Mouse (Mus musculus): ENCODE measurements around the gene Gm37240.

Gm37240 gene

GRCm38 (mm10) chr3:85214926-85215325 is 672.4 kb downstream of the Gm37240 start:
- no peak for DNase-seq

DNA sequence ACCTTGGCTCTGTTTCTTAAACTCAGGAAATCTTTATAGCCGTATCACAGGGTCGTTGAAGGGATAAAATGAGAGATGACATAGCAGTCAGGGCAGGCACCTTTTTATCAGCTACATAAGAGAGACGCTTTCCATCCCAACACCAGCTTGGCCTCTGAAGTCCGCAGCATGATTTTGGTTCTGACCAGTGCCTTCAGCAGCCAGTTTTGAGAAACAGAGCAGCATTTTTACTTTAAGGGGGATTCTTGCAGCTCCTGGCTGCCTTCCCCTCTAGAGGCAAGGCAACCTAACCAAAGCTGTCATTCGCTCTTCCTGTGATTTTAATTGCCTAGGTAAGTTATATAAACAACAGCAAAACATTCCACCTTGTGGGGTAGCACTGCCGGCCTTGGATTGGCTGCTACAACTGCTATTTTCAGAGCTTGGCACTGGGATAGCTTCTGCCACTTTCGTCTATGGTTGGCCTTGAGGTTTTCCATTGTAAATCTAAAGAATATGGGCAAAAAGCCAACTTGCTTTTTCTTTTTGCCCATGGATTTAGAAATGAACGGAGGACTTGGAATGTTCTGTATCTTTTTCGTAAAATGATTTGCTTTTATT is 674.5 kb downstream of the Gm37240 start:
- DNase-seq = no peak

DNA sequence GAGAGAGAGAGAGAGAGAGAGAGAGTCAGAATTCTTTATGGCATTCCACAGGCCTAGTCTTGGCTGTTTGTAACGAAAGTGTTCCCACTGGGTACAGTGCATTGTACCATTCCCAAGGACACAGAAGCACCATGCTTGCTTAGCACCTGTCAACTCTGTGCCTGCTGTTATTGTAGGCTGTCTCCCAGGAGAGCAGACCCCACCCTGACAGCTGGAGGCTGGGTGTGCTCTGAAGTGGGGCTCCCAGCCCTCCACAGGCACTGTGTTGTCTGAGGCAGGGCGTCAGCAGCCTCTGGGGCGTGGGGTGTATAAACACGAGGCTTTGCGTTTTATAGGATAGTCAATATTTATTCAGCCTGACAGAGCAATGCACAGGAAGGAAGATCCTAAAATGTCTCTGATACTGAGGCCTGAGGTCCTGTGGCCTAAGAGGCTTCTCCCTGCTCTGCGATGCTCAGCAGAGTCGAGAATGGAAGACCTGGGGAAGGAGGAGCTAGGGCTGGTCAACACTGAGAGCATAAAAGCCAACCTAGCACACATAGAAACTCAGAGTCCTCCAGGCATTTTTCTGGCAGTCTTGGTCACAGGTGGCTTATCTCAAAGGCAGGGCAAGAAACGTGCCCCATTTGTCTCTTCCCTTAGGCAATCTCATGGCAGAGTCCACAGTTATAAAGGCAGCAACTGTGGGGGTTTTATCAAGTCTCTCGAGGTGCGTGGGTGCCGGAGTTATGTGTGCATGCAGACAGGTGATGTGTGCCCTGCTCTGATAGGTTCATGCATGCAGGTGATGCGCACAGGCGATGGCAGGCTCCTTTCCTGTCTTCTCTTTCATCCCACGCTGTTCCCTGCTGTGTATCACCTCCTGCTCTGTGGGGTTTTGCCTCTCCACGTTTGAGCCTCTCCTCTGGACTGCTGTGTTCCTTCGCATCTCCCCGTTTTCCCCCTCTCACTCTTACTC is 677.2 kb downstream of the Gm37240 start:
- no peak for DNase-seq

GRCm38 (mm10) chr3:85206475-85206874 is 680.8 kb downstream of the Gm37240 start:
- DNase-seq = no peak

GRCm38 (mm10) chr3:85205911-85206310 is 681.4 kb downstream of the Gm37240 start:
- no peak for DNase-seq

DNA sequence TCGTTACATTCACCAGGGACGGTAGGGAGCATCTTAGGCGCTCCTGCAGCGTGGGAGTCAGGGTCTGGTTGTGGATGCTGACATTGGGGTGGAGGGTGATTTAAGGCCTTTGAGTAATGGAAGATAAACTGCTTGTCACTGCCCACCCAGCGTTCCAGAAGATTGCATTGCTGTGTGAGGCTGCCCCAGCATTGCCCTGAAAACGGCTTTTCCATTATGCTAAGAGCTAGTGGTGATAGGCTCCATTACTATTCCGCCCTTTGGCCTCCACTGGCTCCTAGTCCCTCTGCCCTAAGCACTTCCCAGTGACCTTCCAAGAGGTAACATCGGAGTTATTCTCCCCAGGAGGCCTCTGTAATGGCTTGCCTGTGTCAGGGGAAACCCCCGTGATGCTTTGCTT is 683.7 kb downstream of the Gm37240 start:
- DNase-seq = no peak

DNA sequence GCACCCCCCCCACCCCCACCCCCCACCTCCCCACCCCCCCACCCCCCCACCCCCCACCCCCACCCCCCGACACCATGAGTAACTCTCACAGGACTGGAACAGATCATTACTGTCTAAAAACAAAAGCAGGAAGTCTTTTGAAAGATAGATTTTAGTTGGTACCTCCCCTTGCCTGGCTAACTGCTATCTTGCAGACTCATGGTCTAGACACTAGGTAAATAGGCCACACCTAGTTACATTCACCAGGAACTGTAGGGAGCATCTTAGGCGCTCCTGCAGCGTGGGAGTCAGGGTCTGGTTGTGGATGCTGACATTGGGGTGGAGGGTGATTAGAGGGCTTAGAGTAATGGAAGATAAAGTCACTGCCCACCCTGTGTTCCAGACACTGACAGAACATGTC is 684.6 kb downstream of the Gm37240 start:
- DNase-seq = no peak

DNA sequence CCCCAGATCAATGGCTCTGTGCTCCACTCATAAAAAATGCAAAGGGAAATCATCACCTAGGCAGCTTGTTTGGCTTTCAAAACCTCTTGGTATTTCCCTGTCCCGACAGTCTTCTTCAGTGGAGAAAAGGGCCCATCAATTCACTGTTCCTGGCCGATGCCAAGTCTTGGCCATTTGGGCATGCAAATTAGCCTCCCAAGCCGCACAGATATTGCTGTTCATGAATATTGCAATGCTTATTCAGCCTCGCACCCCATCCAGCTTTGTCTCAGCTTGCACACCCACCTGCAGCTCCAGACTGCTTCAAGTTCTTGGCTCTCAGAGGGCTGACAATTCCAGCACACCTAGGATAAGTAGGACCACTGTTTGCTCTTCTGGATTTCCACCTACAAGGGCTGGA is 685.5 kb downstream of the Gm37240 start:
- DNase-seq = no peak

GRCm38 (mm10) chr3:85198496-85198895 is 688.8 kb downstream of the Gm37240 start:
- DNase-seq = no peak

DNA sequence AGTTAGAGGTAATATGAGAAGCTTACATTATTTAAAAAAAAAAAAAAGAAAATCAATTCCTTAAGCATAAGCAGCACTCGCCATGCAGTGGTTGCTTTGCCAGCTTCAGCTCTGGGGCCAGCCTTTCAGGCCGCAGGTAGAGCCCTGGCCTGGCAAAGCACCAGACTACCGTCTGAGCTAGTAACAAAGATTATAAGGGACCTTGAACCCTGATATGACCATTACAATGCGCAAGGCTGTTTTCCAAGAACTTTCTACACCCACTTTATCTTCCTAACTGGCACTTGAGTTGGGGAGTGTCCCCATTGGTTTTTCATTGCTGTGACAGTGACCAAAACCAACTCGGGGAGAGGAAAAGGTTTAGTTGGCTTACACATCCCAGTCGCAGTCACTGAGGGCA is 690.2 kb downstream of the Gm37240 start:
- no peak for DNase-seq

- no peak for DNase-seq
These were observed 690.7 kb downstream of the Gm37240 start for GRCm38 (mm10) chr3:85196591-85196990.

DNA sequence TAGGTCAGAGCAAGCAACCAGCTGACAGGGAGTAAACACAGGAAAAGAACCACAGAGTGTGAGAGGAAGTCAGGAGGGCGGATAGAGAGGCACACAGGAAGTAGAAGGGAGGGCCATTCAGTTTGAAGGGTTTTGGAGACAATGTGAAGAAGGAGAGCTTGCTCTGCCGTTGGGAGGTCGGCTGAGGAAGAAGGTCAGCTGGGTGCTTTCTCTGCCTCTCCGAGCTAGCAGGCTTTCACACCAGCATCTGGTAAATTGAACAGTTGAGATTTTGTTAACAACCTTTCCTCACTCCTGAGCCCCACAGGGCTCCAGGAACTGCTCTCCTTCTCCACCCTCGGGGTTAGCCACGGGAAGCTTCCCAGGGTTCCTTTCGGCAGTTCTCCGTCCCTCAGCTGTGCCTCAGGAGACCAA is 692.2 kb downstream of the Gm37240 start:
- DNase-seq = peak in 1 of 2 experiments; percentile 16

- no peak for DNase-seq
These were observed 697.5 kb downstream of the Gm37240 start for GRCm38 (mm10) chr3:85189791-85190190.

DNA sequence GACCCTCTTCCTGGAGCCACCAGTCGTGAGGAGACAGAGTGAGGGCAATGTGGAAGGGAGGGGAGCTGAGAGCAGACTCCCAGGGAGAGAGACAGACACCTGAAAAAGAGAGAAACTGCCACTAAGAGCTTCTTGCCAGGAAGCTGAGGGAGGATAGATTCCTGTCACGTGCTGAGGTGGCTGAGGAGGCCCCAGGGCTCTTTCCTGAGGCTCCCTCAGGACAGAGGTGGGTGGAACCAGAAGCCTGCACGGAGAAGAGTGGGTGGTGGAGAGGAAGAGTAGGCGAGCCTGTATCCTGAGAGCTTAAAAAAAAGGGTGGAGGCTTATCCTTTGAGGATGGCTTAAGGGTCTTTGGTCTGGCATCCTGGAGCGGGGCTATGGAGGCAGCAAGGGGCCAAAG is 699.0 kb downstream of the Gm37240 start:
- DNase-seq = no peak

DNA sequence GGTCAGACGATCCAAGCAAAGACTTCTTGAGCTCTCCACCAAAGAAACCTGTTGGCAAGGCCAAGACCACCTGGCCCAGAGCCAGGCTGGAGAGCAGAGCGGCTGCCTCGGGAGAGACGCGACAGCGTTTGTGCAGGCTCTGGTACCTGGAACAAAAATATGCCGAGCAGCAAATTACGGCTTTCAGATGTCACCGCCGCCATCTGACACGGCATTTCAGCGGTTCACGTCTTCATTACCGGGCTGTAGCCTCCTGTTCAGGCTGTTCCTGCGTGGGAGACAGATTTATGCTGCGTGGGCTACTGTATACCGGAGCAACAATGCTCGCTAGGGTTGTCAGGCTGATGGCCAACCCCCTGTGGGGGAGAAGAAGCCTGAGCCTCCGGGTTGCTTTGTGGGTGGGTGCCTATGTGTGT is 700.6 kb downstream of the Gm37240 start:
- peak; percentile 9 to 39 for DNase-seq

DNA sequence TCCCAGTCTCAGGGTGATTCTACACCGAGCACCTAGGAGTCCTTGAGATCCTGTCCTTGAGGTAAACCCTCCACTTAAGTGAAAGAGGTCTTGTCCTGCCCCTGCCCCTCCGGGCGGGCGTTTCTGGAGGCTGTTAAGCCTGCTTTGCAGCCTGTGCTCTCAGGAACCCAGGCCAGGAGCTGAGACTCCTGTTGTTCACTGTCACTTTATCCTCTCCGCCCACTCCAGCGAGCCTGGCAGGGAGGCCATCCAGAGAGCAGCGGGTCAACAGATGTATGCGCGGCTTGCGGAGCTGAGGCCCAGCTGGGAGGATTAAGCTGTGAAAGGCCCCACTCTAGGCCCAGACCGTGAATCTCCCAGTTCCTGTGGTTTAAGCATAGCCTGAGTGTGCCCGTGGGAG is 701.5 kb downstream of the Gm37240 start:
- DNase-seq = no peak

DNA sequence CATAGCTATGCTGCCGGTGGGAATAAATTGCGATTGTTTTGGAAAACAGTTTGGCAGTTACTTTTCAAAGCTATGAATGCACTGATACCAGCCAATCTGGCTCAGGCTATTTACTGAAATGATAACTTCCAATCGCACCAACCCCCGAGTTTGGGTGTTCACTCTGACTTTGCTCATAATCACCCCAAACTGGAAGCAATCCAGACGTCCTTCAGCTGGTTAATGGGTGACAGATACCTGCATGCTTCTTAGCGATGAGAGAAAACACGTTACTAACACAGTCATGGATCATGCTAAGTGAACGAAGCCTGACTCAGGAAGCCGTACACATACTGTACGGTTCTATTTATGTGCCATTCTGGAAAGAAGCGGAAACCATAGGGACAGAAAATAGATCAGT is 702.4 kb downstream of the Gm37240 start:
- DNase-seq = no peak

GRCm38 (mm10) chr3:85184151-85184550 is 703.2 kb downstream of the Gm37240 start:
- no peak for DNase-seq

DNA sequence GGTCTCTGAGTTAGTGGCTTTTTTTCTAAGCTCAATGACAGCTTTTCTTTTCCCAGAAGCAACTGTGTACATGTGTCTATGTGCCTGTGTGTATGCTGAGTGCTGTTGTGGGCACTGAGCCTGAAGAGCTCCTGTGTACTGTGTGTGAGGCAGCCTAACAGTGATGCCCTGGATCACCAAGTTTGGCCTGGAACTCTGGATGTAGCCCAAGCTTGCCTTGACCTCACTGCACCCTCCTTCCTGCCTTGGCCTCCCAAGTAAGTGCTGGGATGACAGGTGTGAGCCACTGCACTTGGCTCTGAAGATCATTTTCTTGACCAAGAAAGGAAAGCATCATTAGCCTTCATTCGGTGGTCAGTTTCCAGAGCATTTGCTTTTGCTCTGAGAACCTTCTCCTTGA is 710.6 kb downstream of the Gm37240 start:
- DNase-seq = no peak

DNA sequence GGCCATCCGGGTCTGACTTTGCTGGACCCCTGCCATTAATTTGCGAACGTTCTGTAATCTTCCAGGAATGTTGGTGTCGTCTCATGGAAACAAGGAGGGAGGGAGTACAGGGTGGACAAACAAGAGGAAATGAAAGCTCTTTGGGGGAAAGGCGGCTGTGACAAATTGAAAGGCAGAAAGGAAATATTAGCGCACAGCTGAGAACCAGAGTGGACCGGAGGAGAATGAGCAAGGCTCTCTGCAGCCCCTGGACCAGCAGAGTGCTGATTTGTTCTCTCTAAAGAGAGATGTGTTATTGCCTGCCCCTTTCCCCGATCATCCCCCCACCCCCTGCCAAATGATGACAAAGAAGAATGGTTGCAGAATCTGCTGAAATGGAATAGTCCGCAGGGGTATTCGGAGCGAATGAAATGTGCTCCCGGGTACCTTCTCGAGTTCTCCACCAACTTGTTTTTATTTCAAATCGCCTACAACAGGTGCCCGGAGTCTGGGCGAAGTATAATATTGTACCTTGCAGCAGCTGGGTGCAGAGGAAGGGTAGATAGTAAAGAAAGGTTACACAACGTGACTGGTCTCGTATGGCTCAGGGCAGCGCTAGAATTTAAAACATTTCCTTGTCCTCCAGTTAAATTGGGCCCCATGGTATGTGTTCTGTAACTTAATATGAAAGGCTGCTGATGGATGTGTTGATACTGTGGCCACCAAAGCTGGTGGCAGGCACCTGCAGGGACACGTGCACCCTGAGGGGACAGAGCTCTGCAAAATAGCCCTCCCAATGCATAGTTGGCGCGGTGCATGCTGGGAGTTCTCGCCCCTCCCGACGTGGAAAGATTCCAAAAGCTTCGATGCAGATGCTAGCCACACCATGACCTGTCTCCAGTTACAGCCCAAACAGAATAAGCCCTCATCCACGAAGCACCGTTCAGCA is 712.5 kb downstream of the Gm37240 start:
- DNase-seq = peak; percentile 55 to 76

DNA sequence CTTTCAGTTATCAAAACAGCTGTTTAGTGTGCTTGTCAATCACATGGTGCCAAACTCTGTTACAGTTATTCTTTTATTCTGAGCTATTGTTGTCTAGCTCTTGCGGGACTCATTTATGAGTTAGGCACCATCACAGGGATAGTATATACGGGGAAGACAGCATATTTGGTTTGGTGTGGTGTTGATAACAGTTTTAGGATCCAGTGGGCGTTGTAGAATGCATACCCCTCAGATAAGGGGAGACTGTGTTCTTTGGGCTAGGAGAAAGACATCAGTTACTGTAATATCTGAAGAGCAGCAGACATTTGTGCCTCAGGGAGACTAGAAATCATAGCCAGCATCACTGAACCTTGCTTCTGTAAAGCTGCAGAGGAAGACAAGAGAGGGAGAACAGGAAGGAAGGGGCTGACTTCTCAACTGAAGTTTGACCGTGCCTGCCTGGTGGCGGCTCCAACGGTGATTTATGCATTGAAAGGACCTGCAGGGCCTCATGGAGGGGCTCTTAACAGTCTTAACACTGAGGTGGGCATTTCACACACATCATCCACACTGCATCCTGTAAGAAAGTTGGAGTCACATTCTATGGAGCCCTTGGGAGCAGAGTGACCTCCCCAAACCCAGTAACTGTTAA is 713.8 kb downstream of the Gm37240 start:
- no peak for DNase-seq

GRCm38 (mm10) chr3:85172532-85172931 is 714.8 kb downstream of the Gm37240 start:
- DNase-seq = no peak

DNA sequence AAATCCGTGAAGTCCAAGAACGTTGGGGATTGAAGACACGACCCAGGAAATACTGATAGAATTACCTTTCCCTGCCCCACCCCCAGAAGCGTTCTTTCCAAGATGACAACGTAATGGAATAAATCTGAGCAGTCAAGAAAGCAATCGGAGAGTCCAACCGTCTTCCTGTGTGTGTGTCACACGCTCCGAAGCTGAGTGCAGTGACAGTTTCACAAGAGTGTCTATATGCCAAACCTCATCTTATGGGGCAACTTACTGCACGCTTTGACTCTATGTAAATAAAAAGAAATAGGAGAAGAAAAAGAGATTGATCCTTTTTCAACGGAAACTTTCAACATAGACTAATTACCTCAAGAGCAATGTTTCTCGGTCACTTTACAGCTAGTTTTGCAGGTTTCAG is 715.2 kb downstream of the Gm37240 start:
- DNase-seq = no peak
